Mouse (Mus musculus) large intestine, adult 2 months (tissue): Measurements from ENCODE around the gene Tap2. TPM values are rescaled to one million over a fixed set of nuclear protein-coding genes. Genes with fewer than 3 reads are reported as not detected.

Experiments
- DNase-seq: peaks from one replicate; pipeline ENCODE4 v3.0.0-alpha.2; 2012; ENCODE audit warnings: low read depth, low spot score
- WGBS: fragments of 180-500 bp; shearing (Covaris S2); methylation state at CpG from one replicate; pipeline ENCODE4 v1.1.7; 2018; 5-methylcytosine and 5-hydroxymethylcytosine counted together
- polyA plus RNA-seq: library from polyadenylated mRNA; depleted of rRNA; stranded (reverse); fragments of >200 nt; gene quantifications from 2 replicates; pipeline ENCODE4 v1.2.3, GENCODE M21; 2012; rRNA removed

The Tap2 gene
- polyA plus RNA-seq, result 44.9 and 56.5 TPM in 2 replicates

DNA sequence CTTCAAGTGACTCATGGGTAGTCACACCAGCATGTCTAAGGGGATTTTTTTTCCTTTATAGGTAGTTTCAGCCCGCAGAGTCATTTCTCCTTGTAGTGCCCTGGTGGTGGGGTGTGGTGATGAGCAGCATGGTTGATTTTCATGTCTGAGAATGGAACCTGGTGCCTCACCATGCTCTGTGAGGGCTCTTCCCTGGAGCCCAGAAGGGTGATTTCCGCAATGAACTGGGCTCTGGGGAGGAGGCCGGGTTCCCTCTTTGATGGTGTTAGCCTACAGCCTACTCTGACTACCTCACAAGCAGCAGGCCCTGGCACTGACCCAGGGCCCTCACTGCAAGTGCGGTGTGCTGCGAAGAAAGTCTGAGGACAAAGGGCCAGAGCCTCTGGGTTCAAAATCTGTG, at the start of gene Tap2:
TSS of gene Tap2 (plus strand) at position 84 of the 400 bp plus-strand sequence.
- 79% methylated on average over 5 of the region's 5 CpGs for whole genome bisulfite sequencing
- no peak for DNase-seq

DNA sequence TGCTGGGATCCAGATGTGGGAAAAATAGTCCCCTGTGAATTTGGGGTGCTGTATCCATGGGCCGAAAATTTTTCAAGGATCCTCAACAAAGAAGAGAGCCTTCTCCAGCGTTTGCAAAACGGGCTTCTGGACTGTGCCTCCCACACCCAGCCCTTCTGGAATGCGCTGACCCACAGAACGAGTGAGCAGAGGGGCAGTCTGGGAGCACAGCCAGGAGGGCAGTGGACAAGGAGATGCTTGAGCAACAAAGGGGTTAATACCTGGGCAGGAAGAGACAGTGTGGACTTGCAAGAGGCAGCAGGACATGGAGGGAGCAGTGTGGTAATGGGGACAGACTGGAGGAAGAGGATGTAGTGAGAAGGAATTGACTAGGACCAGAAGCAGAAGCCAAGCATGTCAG, 47.8 kb upstream of the Tap2 start:
- DNase-seq, result no peak
- WGBS, result 46% methylated on average over 5 of the region's 5 CpGs

- no peak for DNase-seq
- 40% methylated on average over 9 of the region's 9 CpGs for WGBS
Measured at GRCm38 (mm10) chr17:34164202-34164895, 39.0 kb upstream of the Tap2 start.

GRCm38 (mm10) chr17:34165033-34165730, 38.1 kb upstream of the Tap2 start:
- WGBS, result 68% methylated on average over 6 of the region's 6 CpGs
- DNase-seq, result no peak

GRCm38 (mm10) chr17:34169279-34169678, 34.0 kb upstream of the Tap2 start:
- DNase-seq, result no peak
- WGBS, result 0% methylated on average over 2 of the region's 2 CpGs

DNA sequence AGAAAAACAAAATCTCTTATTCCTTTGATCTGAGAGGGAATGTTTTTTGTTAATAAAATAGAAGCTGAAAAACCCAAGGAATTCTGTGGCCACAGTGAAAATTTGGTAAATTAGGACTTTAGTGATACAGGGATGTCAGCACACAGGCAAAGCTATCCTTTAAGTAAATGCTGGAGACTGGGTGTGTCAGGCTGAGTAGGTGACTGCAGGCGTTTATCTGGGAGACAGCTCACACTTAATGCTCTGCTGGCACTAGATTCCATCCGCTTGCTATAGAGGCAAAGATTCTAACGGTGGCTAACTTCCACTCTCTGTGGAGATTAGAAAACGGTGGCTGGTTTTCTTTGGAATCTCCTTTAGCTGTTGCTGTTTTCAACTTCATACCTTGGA, 32.8 kb upstream of the Tap2 start:
- DNase-seq, result no peak
- WGBS, result 15% methylated on average over 4 of the region's 4 CpGs

GRCm38 (mm10) chr17:34170877-34171498, 32.3 kb upstream of the Tap2 start:
- DNase-seq, result no peak
- 33% methylated on average over 13 of the region's 13 CpGs for WGBS

GRCm38 (mm10) chr17:34172528-34172927, 30.8 kb upstream of the Tap2 start:
- 96% methylated on average over 5 of the region's 5 CpGs for WGBS
- DNase-seq, result no peak

DNA sequence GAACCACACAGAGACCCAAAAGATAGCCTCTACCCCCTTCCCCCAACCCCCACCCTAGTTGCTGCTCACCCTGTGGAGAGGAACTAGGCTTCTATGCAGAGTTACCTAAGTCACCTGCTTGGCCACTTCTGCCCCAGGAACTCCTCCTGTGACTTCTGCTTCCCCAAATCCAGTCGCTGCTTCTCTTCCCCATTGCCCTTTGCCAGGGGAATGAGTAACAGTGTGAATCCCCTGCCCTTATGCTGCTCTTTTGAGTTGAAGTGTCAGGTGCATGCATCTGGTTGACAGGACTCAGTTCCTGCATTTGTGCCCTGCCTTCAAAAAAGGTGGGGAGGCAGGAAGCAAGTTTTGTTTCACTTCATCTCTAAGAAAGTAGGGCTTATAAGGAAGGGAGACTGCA, 29.3 kb upstream of the Tap2 start:
- WGBS, result 37% methylated on average over 1 of the region's 1 CpGs
- DNase-seq, result no peak

GRCm38 (mm10) chr17:34177179-34177578, 26.1 kb upstream of the Tap2 start:
- WGBS, result 72% methylated on average over 4 of the region's 4 CpGs
- DNase-seq, result no peak

- DNase-seq, result no peak
- WGBS, result 51% methylated on average over 6 of the region's 6 CpGs
Measured at GRCm38 (mm10) chr17:34179019-34179418, 24.3 kb upstream of the Tap2 start.

DNA sequence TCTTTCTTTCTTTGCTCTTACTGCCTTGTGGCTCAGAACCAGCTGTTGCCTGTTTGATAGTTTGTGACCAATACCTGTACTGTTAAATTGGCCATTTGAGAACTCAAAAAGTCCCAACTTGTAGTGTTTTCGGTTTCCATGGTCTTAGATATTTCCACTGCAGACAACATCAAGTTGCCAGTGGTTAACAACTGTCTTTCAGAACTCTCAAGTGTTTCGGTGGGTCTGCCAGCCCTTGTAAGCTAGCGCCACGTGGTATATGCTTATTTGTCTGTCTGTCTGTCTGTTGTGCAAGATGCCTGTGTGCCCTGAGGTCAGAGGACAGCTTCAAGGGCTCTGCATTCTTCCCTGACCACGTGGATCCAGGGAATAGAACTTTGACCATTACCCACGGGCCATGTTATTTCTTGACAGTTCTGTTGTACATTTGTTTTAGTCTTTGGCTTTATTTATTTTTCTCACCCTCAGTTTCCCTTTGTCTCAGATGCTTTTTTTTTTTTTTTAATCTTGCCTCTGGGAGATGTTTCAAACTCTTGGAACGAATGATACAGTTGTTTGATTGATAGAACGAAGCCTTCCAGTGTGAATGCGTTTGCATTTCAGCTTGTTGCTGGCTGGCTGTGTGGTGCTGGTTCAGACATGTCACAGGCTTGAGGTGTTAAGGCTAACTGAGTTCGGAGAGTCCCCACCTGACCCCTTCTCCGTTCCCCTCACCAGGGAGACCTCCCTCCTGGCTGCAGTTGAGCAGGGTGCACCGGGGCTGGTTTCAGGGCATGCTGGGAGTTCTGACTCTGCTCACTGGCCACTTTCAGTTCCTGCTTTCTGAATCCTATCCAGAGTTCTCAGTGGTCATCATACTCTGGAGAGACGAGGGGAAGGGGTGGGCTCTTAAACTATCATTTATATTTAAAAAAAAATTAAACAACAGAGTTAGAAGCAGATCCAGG, 23.1 kb upstream of the Tap2 start:
- 60% methylated on average over 13 of the region's 13 CpGs for WGBS
- no peak for DNase-seq

DNA sequence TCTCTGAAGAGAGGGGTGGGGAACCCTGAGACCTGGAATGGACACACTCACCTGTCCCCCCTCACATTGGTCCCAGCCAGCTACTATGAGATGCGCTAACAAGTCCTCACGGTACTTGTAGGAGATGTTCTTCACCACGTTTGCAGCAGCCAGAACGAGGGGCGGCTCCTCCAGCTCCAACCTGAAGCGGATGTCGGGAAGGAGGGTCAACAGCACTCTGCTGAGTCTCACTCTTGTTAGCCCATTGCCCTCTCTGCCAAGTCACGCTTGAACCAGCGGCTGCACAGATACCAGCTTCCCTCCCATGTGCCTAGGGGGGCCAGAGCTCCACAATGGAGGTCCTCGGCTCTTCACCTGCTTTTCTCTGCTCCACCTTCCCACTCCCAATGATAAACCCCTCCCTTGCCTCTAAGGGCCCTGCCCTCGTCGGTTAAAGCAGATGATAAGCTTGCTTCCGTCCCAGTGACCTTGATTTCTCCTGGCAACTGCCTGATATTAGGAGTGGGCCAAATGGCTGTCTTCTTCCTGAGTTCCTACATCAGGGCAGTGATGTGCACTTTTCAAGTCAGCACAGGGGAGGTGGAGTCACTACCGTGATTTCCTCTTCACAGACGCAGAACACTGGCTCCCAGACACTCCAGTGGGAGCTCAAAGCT, 19.6 kb upstream of the Tap2 start:
- DNase-seq, result no peak
- 74% methylated on average over 15 of the region's 15 CpGs for WGBS

DNA sequence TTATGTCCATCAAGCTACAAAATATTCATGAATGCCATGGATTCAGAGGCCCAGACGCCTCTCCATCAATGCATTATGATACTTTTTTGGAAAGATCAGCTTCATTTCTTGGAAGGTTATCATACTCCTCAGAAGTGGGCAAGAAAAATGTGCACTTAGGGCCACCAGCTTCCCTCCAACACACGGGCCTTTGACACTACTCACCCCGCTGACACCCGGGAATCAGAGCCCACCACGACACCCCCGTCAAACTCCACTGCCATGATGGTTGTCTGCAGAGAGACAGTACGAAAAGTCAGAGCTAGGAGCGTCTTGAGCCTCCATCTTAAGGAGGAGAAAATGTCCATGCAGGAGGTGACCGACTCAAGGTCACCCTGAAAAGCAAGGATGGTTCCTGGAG, 17.8 kb upstream of the Tap2 start:
- WGBS, result 93% methylated on average over 9 of the region's 9 CpGs
- DNase-seq, result no peak

DNA sequence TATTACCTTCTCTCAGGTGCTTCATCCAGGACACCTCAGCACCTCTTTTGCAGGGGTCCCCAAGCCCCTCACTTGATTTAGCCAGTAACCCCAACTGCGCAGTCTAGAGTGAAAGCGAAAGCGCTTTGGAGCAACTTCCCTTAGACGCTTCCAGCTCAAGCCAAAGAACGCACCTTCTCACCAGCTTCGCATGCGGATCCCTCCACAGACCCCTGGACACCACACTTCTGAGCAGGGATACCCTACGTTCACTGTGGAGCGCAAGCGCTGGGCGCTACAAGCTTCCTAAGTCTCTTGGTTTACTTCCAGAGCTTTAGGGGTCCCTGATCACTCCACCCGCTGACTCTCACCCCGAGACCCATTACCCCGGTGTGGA, 16.5 kb upstream of the Tap2 start:
- WGBS, result 1% methylated on average over 14 of the region's 14 CpGs
- DNase-seq, result no peak

DNA sequence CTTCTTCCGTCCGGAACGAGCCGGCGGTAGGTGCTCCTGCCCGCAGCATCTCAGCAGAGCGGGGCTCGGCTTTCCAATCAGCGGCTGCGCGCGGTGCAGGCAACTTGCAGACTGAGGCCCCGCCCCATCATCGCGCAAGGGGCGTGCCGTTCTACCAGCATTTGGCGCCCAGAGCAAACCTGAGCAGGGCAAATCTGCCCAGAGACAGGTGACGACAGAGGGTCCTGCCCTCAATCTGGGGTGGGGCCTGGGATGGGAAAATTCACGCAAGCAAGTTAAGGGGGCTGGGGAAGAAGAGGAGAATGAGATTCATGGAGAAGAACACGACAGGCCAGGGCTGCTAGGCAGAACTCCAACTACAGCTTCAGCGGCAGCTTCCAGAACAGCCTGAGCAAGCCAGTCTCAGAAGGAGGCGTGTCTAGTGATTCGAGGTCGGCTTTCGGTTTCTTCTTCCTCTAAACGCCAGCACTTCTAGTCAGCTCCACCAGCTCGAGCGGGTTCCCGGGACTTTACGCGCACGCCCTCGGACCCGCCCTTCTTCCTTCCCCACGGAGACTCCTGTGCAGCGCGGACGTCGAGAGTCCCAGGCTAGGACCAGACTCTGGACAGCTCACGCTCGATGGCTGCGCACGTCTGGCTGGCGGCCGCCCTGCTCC, 15.9 kb upstream of the Tap2 start, which contains the start of the genes Tap1 and Psmb9:
TSS of gene Tap1 (plus strand) at position 293 of the 656 bp plus-strand sequence.
TSS of gene Psmb9 (minus strand) at position 504 of the 656 bp plus-strand sequence.
- DNase-seq, result peak; percentile 97
- under 1% methylated on average over 46 of the region's 46 CpGs for WGBS

GRCm38 (mm10) chr17:34188010-34188409, 15.3 kb upstream of the Tap2 start:
- no peak for DNase-seq
- 2% methylated on average over 20 of the region's 20 CpGs for WGBS

GRCm38 (mm10) chr17:34188986-34189385, 14.3 kb upstream of the Tap2 start:
- whole genome bisulfite sequencing, result 83% methylated on average over 6 of the region's 6 CpGs
- no peak for DNase-seq

GRCm38 (mm10) chr17:34192852-34193251, 10.5 kb upstream of the Tap2 start:
- WGBS, result 40% methylated on average over 16 of the region's 16 CpGs

More at GRCm38 (mm10) chr17:34192852-34193251, 10.5 kb upstream of the Tap2 start:
- no peak for DNase-seq
